Mouse (Mus musculus) forebrain, postnatal 0 days (tissue): ENCODE data around the gene Raver2. TPM values are rescaled to one million over a fixed set of nuclear protein-coding genes. Genes with fewer than 3 reads are reported as not detected.
"Not testable (repeated sequence)": the region's sequence is repeated elsewhere in the genome, so short reads cannot be mapped to it uniquely, and the experiment has no call there.

Source experiments
- ATAC-seq: fragments of 200-750 bp; cut with Nextera tagmentation; 2 replicates; pipeline ENCODE4 v1.8.0; 2017; ENCODE audit warnings: mild to moderate bottlenecking, moderate library complexity
- DNase-seq: peaks from one replicate; pipeline ENCODE4 v3.0.0-alpha.2; 2015
- H3K27ac ChIP-seq: fragments of 300-500 bp; sonication (generic); 2 replicates; pipeline ENCODE4 v1.5.1; 2014; ENCODE audit warnings: low read depth, mild to moderate bottlenecking, antibody characterized with exemption, low read length, moderate library complexity, mixed read lengths
- H3K27me3 ChIP-seq: fragments of 300-500 bp; sonication (generic); 2 replicates; pipeline ENCODE4 v1.6.1; 2014; ENCODE audit warnings: mild to moderate bottlenecking, low read length, mixed read lengths; ENCODE audit not compliant: insufficient read depth
- H3K36me3 ChIP-seq: fragments of 300-500 bp; sonication (generic); 2 replicates; pipeline ENCODE4 v1.6.1; 2014; ENCODE audit warnings: mild to moderate bottlenecking, moderate library complexity; ENCODE audit not compliant: insufficient read depth
- H3K4me1 ChIP-seq: fragments of 300-500 bp; sonication (generic); 2 replicates; pipeline ENCODE4 v1.6.1; 2014; ENCODE audit warnings: antibody characterized with exemption; ENCODE audit not compliant: insufficient read depth
- H3K4me2 ChIP-seq: fragments of 300-500 bp; sonication (generic); 2 replicates; pipeline ENCODE4 v1.6.1; 2014; ENCODE audit warnings: low read depth, mild to moderate bottlenecking, moderate library complexity
- H3K4me3 ChIP-seq: fragments of 300-500 bp; sonication (generic); 2 replicates; pipeline ENCODE4 v1.5.1; 2014; ENCODE audit warnings: low read depth, low read length, mixed read lengths
- H3K9ac ChIP-seq: fragments of 300-500 bp; sonication (generic); 2 replicates; pipeline ENCODE4 v1.6.1; 2014; ENCODE audit warnings: mild to moderate bottlenecking
- H3K9me3 ChIP-seq: fragments of 300-500 bp; sonication (generic); 2 replicates; pipeline ENCODE4 v1.6.1; 2016; ENCODE audit warnings: low read length
- CTCF ChIP-seq: sonication (generic); IDR thresholded peaks from 2 replicates; pipeline ENCODE4 v1.5.1; 2016; ENCODE audit warnings: antibody characterized with exemption, control low read depth, low read depth
- WGBS: fragments of 180-500 bp; shearing (Covaris S2); extraction: QIAGEN DNeasy Blood & Tissue Kit; methylation state at CpG from one replicate; pipeline ENCODE4 v1.1.7; 2014; 5-methylcytosine and 5-hydroxymethylcytosine counted together
- polyA plus RNA-seq: library from polyadenylated mRNA; unstranded; fragments of >200 nt; fragmentation: Nextera tagmentation; extraction: Ambion mirVana; gene quantifications from 2 replicates; pipeline ENCODE4 v1.2.1, GENCODE M21; 2015
- total RNA-seq: library from RNA; depleted of rRNA; stranded (reverse); fragments of >200 nt; gene quantifications from 2 replicates; pipeline ENCODE4 v1.2.3, GENCODE M21; 2014

Gene Raver2
- total and polyA plus RNA-seq, 2 experiments from 2014 or later: 6.5 to 14.4 TPM

DNA sequence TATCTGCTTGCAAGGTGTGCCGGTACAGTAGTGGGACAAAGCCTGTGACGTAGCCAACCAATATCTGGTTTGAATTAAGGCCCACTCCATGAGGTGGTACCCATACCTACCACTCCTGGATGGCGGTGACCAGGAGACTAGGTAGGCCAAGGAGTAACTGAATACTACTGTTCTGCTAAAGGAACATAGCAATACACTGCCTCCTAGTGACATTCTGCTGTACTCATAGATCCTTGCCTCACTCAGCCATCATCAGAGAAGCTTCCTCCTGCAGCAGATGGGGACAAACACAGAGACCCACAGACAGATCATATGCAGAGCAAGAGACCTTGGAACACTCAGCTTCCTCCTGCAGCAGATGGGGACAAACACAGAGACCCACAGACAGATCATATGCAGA lies 21.8 kb downstream of the Raver2 start:
- H3K4me1 ChIP-seq, H3K27me3 ChIP-seq, H3K36me3 ChIP-seq, H3K9ac ChIP-seq, H3K4me2 ChIP-seq, H3K4me3 ChIP-seq, DNase-seq, H3K27ac ChIP-seq, ATAC-seq, H3K9me3 ChIP-seq: not testable (repeated sequence)
- 95% methylated on average over 3 of the region's 3 CpGs for WGBS
- TF ChIP-seq CTCF: 0 out of 2 replicates have a peak, but pooled peaks have one; percentile 5

DNA sequence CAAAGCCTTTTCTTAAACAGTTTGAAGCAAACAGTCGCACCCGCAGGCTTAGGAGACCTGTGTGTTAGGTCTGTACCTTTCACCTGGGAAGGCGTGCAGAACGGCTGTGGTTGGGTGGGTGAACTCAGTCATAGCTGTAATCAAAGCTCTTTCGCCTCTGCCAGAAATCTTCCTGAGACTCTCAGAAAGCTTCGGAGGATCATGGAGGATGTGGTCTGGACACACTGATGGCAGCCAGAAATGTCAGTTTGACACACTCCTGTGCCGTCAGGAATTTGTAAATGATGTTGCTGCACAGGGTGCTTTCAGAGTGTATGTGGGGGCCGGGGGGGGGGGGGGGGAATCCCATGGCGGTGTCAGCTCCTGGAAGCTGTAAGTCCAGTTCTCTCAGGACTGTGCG lies 24.5 kb downstream of the Raver2 start:
- WGBS: 79% methylated on average over 10 of the region's 10 CpGs
- DNase-seq: no peak

DNA sequence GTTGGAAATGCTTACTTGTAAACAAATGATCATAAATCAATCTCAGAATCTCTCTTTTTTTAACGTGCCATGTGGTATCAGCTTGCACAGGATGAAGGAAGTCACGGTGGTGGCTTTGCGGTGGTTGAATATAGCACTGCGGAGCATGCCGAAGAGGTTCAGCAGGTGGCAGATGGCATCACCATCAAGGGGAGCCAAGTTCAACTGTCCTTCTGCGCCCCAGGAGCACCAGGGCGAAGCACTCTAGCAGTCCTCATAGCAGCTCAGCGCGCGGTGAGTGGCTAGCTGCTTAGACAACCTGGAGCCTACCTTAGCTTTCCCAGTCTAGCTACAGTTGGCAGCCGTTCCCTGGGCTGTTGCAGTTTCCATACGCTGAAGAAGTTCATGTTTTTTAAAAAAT lies 38.3 kb downstream of the Raver2 start:
- Histone ChIP-seq H3K9ac (no peak overlapping the region), H3K36me3 (peaks cover 6% of the 10 kb centered on the region; the same call in 1 of the 2 replicates), H3K4me1 (no peaks in the 10 kb centered on the region), H3K9me3 (no peaks in the 10 kb centered on the region), H3K4me3 (no peak overlapping the region), H3K27me3 (no peaks in the 10 kb centered on the region), H3K4me2 (no peak overlapping the region), H3K27ac (no peak overlapping the region)
- 92% methylated on average over 12 of the region's 12 CpGs for WGBS
- no peak for TF ChIP-seq CTCF
- ATAC-seq: peak; percentile 18; the same call in 1 of the 2 replicates
- no peak for DNase-seq

More for the DNA sequence above, 24.5 kb downstream of the Raver2 start:
- no peaks in the 10 kb centered on the region for H3K27me3 ChIP-seq
- H3K36me3 ChIP-seq: no peaks in the 10 kb centered on the region
- no peak overlapping the region for H3K4me3 ChIP-seq
- H3K4me1 ChIP-seq: no peaks in the 10 kb centered on the region
- no peaks in the 10 kb centered on the region for H3K9me3 ChIP-seq
- H3K9ac ChIP-seq: no peak overlapping the region
- TF ChIP-seq CTCF: no peak
- ATAC-seq: no peak
- no peak overlapping the region for H3K4me2 ChIP-seq
- H3K27ac ChIP-seq: no peak overlapping the region

DNA sequence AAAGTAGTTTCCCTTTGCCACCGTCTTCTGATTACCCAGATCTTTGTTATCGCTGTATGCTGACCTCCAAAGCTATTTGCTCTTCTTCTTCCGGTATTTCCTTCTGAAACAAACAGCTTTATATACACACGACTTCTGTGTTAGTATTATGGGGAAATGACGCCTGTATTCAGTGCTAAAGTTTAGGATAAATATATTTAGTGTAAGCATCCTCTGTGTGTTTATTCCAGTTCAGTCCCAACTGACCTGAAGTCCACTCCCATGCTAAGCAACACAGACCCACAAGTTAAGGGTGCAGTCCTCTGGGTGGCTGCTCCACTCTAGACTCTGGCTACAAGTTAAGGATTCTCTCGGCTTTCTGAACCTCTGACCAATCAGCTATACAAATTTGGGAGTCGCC lies 52.2 kb downstream of the Raver2 start:
- H3K4me2 ChIP-seq: no peak overlapping the region
- 92% methylated on average over 7 of the region's 7 CpGs for WGBS

DNA sequence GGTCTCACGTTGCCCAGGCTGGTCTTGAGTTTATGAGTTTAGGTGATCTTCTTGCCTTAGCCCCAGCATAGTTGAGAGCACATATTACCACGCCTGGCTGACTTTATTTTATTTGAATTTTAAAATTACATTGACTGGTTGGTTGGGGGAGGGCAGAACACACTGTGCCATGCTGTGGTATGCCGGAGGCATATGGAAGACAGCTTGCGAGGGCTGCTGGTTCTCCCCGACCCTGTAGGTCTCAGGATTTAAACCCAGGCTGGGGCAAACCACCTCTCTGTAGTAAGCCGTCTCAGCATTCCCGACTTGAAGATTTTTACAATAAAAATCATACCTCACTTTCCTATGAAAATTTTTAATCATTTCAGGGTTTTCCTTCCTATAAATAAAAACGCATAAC lies 66.2 kb downstream of the Raver2 start:
- DNase-seq: no peak
- no peak for ATAC-seq
- no peak for TF ChIP-seq CTCF
- Histone ChIP-seq H3K27me3 (no peaks in the 10 kb centered on the region), H3K9ac (no peak overlapping the region), H3K9me3 (no peaks in the 10 kb centered on the region), H3K4me2 (no peak overlapping the region), H3K27ac (no peak overlapping the region), H3K36me3 (no peaks in the 10 kb centered on the region), H3K4me3 (no peak overlapping the region), H3K4me1 (no peaks in the 10 kb centered on the region)
- WGBS: 72% methylated on average over 8 of the region's 8 CpGs

More for the DNA sequence above, 52.2 kb downstream of the Raver2 start:
- H3K27me3 ChIP-seq: no peaks in the 10 kb centered on the region
- H3K36me3 ChIP-seq: no peaks in the 10 kb centered on the region
- DNase-seq (no peak), ATAC-seq (no peak)
- H3K9me3 ChIP-seq: no peaks in the 10 kb centered on the region
- H3K9ac ChIP-seq: no peak overlapping the region
- no peak overlapping the region for H3K27ac ChIP-seq
- H3K4me1 ChIP-seq: no peaks in the 10 kb centered on the region
- TF ChIP-seq CTCF: no peak
- H3K4me3 ChIP-seq: no peak overlapping the region

DNA sequence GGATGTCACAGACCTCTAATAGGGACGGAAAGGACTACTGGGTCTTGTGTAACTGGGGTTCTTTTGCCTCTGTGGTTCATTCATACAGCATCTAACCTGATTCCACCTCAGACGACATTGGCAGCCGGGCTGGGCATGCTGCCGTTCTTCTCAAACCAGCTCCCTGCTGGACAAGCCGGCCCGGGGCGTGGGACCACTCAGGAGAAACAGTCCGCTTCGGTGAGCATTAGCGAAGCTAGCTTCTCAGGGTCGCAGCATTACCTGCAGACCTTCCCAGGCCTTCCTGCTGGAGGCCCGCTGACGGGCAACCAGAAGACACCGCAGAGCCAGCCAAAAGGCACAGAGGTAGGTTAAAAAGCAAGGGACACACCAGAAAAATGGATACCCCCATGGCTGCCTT lies 67.1 kb downstream of the Raver2 start:
- ATAC-seq (no peak), DNase-seq (no peak)
- WGBS: 92% methylated on average over 14 of the region's 14 CpGs
- no peaks in the 10 kb centered on the region for H3K4me1 ChIP-seq
- no peak overlapping the region for H3K27ac ChIP-seq
- H3K27me3 ChIP-seq: no peaks in the 10 kb centered on the region
- no peaks in the 10 kb centered on the region for H3K9me3 ChIP-seq
- TF ChIP-seq CTCF: no peak
- H3K9ac ChIP-seq: no peak overlapping the region
- H3K4me3 ChIP-seq: no peak overlapping the region
- no peak overlapping the region for H3K4me2 ChIP-seq
- no peaks in the 10 kb centered on the region for H3K36me3 ChIP-seq

DNA sequence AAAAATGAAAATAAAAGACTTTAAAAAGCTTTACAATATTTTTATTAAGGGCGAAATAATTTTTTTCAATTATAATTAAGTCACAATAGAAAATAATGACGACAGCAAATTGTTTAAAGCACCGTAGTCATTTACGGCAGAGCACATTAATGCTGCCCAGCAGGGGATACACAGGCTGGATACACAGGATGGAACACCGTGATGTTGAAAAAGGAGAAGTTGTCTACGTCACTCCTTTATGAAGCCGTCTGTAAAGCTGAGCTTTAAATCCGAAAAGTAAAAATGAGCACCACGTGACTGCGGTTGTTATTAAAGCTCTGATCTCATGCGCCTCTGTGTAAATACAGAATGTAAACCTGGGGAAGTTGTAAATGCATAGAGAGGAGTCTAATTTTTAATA lies 69.2 kb downstream of the Raver2 start:
- Histone ChIP-seq H3K27me3 (no peaks in the 10 kb centered on the region), H3K36me3 (no peaks in the 10 kb centered on the region), H3K9me3 (no peaks in the 10 kb centered on the region), H3K4me1 (no peaks in the 10 kb centered on the region), H3K4me2 (no peak overlapping the region), H3K4me3 (no peak overlapping the region), H3K27ac (no peak overlapping the region), H3K9ac (no peak overlapping the region)
- WGBS: 81% methylated on average over 11 of the region's 11 CpGs
- DNase-seq: no peak
- TF ChIP-seq CTCF: no peak
- ATAC-seq: no peak

DNA sequence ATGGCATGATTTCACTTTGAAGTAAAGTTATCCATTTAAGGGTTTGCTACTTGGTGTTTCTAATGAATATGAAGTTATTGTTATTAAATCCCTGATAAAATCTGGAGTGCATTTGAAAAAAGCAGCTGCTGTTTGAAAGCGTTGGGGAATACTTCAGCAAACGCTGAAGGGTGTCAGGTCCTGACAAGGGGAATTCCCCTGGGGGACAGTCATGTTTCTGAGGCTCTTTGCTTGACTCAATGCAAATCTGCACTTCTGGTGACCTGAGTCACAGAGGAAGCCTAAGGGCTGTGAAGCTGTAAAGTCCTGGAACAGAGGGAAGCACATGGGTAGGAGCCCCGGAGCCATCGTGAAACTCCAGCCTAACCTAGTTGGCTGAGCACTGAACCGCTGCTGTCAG lies 73.0 kb downstream of the Raver2 start:
- Histone ChIP-seq H3K36me3 (no peaks in the 10 kb centered on the region), H3K9me3 (no peaks in the 10 kb centered on the region), H3K27ac (no peak overlapping the region), H3K4me3 (no peak overlapping the region), H3K9ac (no peak overlapping the region), H3K4me1 (no peaks in the 10 kb centered on the region), H3K27me3 (no peaks in the 10 kb centered on the region), H3K4me2 (no peak overlapping the region)
- ATAC-seq: no peak
- WGBS: 86% methylated on average over 5 of the region's 5 CpGs
- no peak for TF ChIP-seq CTCF
- no peak for DNase-seq
